Mouse (Mus musculus) adrenal gland, adult (tissue): ENCODE results near the gene Hip1r.
"Not testable (repeated sequence)": the region's sequence is repeated elsewhere in the genome, so short reads cannot be mapped to it uniquely, and the experiment has no call there.

Experiments
- DNase-seq, 2 experiments: peaks; one replicate each; pipeline ENCODE4 v3.0.0; 2022 to 2023; ENCODE audit warnings: low spot score in 1 of 2; ENCODE audit not compliant: inconsistent age in 2 of 2

Gene Hip1r

GRCm38 (mm10) chr5:124032001-124032508, 58.6 kb downstream of the Hip1r start, which contains the start of gene Vps37b:
Gene Vps37b, minus strand, starts transcription at chr5:124032270.
- DNase-seq, result peak; percentile 92 to 97

DNA sequence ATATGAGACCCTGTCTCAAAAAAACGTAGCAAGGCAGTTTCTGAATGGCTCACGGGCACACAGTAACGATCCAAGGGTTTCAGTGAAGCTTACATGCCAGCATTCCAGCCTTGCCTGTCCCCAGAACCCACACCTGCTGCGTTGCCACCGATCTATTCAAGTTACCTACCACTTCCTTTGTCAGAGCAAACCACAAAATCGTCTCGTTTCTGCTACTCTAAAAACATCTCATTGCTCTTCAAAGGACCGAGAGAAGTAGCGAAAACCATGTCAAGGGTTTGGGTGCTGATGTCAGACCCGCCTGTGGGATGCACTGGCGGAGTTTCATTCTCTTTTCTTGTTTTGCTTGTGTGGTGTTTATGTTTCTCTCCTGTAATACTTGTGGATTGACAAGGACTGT, 61.0 kb downstream of the Hip1r start:
- no peak for DNase-seq

- no peak for DNase-seq
Measured at GRCm38 (mm10) chr5:124035406-124035805, 62.0 kb downstream of the Hip1r start.

GRCm38 (mm10) chr5:124035806-124036205, 62.4 kb downstream of the Hip1r start:
- no peak for DNase-seq

GRCm38 (mm10) chr5:124036341-124036740, 62.9 kb downstream of the Hip1r start:
- DNase-seq, result no peak

DNA sequence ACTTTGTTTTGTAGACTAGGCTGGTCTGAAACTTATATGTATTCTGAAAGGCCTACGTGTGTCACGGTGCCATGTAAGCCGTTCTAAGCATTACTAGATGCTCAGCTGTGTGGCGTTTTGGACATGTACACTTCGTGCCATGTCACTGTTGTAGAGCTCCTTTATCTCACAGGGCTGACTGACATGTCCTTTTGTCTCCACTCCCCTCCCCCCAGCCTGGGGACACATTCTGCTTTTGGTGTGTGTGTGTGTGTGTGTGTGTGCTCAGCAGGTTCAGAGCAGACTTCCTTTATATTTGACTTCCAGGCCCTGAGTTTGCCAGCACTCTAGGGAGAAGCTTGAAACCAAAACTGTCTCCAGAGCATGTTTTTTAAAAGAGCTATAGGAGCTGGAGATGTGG, 63.4 kb downstream of the Hip1r start:
- no peak for DNase-seq

- no peak for DNase-seq
Measured at GRCm38 (mm10) chr5:124039602-124040001, 66.2 kb downstream of the Hip1r start.

- no peak for DNase-seq
Measured at GRCm38 (mm10) chr5:124041097-124041496, 67.7 kb downstream of the Hip1r start.

DNA sequence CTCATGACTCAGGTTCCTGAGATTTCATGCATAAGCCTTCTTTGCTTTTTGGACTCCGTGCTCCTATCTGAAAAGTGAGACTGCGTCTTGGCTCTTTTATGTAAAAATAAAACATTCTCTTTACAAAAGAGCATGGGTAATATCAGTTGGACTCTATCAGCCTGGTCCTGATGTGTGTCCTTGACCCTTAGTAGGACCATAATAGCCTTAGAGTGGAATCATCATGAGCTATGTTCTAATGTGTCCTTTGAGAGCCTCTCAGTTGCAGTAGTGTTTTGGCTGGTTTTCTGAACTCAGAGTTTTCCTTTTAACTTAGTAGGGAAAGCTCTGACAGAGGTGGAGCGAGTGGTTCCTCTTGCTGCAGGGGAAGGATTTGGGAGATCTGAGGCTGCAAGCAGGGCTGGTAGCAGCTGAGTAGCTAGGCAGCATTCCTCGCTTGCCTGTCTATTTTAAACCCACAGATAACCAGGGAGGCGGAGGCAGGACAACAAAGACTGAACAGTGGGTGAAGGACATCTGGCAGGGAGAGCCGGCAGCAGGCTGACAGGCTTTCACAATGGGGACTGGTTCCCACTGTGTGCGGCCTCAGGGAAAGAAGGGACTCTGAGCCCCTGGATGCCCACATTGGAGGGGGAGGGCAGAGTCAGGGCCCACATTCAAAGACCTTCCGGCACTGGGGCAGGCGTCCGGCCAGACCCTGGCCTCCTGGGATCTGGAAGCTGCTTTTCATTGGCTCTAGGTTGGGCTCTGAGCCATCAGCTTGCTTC, 70.0 kb downstream of the Hip1r start:
- DNase-seq, result peak; percentile 81 to 91

DNA sequence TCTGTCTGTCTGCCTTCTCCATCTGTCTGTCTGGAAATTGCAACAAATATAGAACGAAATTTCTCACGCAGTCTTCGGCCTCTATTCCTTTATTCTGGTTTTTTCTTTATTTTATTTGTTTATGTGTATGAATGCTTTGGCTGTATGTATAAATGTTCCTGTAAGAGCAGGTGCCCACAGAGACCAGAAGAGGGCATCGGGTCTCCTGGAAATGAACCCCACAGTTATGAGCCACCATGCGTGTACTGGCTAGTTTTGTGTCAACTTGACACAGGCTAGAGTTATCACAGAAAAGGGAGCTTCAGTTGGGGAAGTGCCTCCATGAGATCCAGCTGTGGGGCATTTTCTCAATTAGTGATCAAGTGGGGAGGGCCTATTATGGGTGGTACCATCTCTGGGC, 70.6 kb downstream of the Hip1r start:
- no peak for DNase-seq

- DNase-seq, result no peak
Measured at GRCm38 (mm10) chr5:124045453-124046010, 72.1 kb downstream of the Hip1r start.

- peak; percentile 80 for DNase-seq
Measured at GRCm38 (mm10) chr5:124046741-124047401, 73.4 kb downstream of the Hip1r start.

- no peak for DNase-seq
Measured at GRCm38 (mm10) chr5:124049249-124050045, 76.0 kb downstream of the Hip1r start.

DNA sequence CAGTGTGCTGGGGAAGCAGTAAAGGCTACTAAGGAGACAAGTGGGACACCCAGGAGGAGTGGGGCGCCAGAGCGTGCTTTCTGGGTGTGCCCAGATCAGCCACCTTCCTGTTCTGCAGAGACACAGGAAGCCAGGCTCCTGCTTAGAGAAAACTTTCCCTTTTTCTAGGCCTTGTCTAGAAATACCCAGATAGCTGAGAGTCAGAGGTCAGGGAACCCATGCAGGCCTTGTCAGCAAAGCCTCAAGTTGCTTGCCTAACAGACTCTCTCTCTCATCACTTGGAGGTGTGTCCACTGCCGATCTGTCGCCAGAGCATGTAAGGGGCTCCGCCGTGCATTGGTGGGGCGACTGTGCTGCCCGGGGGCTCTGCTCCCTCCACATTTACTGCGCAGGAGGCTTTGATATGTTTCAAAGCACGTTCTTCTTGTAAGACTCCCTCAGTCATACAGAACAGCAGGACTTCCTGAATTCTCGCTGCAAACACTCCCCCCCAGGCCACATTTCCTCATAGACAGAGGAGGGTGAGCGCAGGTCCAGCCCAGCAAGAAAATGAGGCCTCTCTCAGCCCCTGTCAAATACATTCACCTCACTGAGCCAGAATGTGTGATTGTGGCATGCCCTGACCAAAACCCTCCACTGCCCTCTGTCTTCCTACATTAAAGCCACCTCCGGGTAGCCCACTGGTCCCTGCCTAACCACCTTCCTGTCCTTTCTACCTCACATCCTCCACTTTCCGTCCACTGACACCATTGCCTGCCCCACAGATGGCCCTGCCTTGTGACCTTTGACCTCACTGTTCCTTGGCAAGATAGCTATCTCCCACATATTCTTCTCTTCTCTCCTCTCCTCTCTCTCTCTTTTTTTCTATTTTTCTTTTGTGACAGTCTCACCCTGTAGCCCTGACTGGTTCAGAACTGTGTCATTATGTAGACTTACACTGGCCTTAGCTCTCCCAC, 76.9 kb downstream of the Hip1r start:
- DNase-seq, result peak in 1 of 2 experiments; percentile 53

GRCm38 (mm10) chr5:124051899-124052491, 78.6 kb downstream of the Hip1r start:
- DNase-seq, result peak in 1 of 2 experiments; percentile 46

- not testable (repeated sequence) for DNase-seq
Measured at GRCm38 (mm10) chr5:124052641-124053040, 79.2 kb downstream of the Hip1r start.
